Mouse (Mus musculus) hindbrain, embryonic 16.5 days (tissue): ENCODE measurements around the gene Pgd. TPM values are rescaled to one million over a fixed set of nuclear protein-coding genes. Genes with fewer than 3 reads are reported as not detected.

Source experiments
- ATAC-seq: fragments of 200-750 bp; cut with Nextera tagmentation; 2 replicates; pipeline ENCODE4 v1.8.0; 2017; ENCODE audit warnings: moderate TSS enrichment, moderate library complexity
- H3K27ac ChIP-seq: fragments of 300-500 bp; sonication (generic); 2 replicates; pipeline ENCODE4 v1.5.1; 2014; ENCODE audit warnings: low read depth, mild to moderate bottlenecking, control low read depth, low read length, moderate library complexity
- H3K27me3 ChIP-seq: fragments of 300-500 bp; sonication (generic); replicated peaks from 2 replicates; pipeline ENCODE4 v1.6.1; 2014; ENCODE audit warnings: low read length; ENCODE audit not compliant: control insufficient read depth, insufficient read depth
- H3K36me3 ChIP-seq: fragments of 300-500 bp; sonication (generic); 2 replicates; pipeline ENCODE4 v1.6.1; 2014; ENCODE audit warnings: mild to moderate bottlenecking, low read length, moderate library complexity, mixed read lengths; ENCODE audit not compliant: control insufficient read depth, insufficient read depth
- H3K4me1 ChIP-seq: fragments of 300-500 bp; sonication (generic); 2 replicates; pipeline ENCODE4 v1.6.1; 2014; ENCODE audit warnings: low read depth, low read length; ENCODE audit not compliant: control insufficient read depth, insufficient read depth
- H3K4me2 ChIP-seq: fragments of 300-500 bp; sonication (generic); 2 replicates; pipeline ENCODE4 v1.6.1; 2014; ENCODE audit warnings: mild to moderate bottlenecking, low read length, control low read depth, moderate library complexity
- H3K4me3 ChIP-seq: fragments of 300-500 bp; sonication (generic); 2 replicates; pipeline ENCODE4 v1.5.1; 2014; ENCODE audit warnings: mild to moderate bottlenecking, low read length, control low read depth, moderate library complexity
- H3K9ac ChIP-seq: fragments of 300-500 bp; sonication (generic); 2 replicates; pipeline ENCODE4 v1.6.1; 2014; ENCODE audit warnings: low read depth, mild to moderate bottlenecking, control low read depth, low read length, moderate library complexity
- H3K9me3 ChIP-seq: fragments of 300-500 bp; sonication (generic); 2 replicates; pipeline ENCODE4 v1.6.1; 2014; ENCODE audit warnings: mild to moderate bottlenecking, low read length, moderate library complexity; ENCODE audit not compliant: control insufficient read depth
- whole genome bisulfite sequencing: fragments of 180-500 bp; shearing (Covaris S2); extraction: QIAGEN DNeasy Blood & Tissue Kit; methylation state at CpG from one replicate; pipeline ENCODE4 v1.1.7; 2014; 5-methylcytosine and 5-hydroxymethylcytosine counted together
- polyA plus RNA-seq: library from polyadenylated mRNA; unstranded; fragments of >200 nt; fragmentation: Nextera tagmentation; extraction: Ambion mirVana; gene quantifications from 2 replicates; pipeline ENCODE4 v1.2.1, GENCODE M21; 2015

The Pgd gene
- polyA plus RNA-seq, 1 experiment from 2014 or later: 122 TPM

DNA sequence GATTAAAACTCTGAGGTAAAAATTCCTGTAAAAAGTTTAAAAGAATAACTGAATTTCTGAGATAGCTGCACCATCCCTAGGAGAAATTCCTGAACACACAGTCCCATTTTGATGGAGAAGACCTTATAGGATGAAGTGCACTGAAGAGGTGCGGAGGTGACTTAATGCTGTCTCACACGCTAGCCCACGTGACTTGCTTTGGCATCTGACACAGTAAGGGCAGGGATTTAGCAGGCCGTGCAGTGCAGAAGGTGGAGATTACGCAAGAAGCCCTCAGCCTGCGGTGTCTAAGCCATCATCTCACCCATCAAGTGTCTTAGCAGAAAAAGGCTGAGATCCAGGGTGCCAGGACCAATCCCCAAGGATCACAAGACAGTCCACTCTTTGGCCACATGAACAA lies 5.4 kb downstream of the Pgd start:
- Histone ChIP-seq H3K27me3 (no peaks in the 10 kb centered on the region), H3K4me1 (peaks cover 8% of the 10 kb centered on the region), H3K4me2 (no peak overlapping the region), H3K9me3 (no peaks in the 10 kb centered on the region), H3K4me3 (no peak overlapping the region), H3K27ac (no peak overlapping the region), H3K9ac (no peak overlapping the region), H3K36me3 (peaks cover 28% of the 10 kb centered on the region)
- 93% methylated on average over 6 of the region's 6 CpGs for WGBS
- no peak for ATAC-seq

DNA sequence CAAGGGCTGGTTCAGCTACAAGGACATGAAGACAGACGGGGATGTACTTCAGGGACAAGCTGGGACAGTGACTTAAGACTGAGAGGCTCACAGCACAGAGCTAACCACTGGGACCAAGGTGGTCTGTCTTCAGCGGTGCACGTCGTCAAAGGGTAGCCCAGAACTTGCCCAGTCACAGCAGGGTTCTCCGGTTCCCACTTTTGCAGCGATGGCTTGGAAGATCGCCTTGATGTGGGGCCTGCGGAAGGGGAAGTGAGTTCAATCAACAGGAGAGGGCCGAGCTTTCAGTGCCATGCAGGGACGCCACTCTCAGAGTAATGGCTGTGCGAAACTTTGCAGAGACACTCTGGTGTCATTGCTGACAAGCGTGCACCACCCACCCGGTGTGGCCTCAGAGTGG lies 6.7 kb downstream of the Pgd start:
- H3K9ac ChIP-seq: no peak overlapping the region
- no peak overlapping the region for H3K4me3 ChIP-seq
- no peaks in the 10 kb centered on the region for H3K9me3 ChIP-seq
- no peaks in the 10 kb centered on the region; the same call in 1 of the 2 replicates for H3K4me1 ChIP-seq
- H3K4me2 ChIP-seq: no peak overlapping the region
- H3K36me3 ChIP-seq: peaks cover 40% of the 10 kb centered on the region
- 93% methylated on average over 13 of the region's 13 CpGs for WGBS
- ATAC-seq: no peak
- H3K27ac ChIP-seq: no peak overlapping the region
- no peaks in the 10 kb centered on the region for H3K27me3 ChIP-seq

DNA sequence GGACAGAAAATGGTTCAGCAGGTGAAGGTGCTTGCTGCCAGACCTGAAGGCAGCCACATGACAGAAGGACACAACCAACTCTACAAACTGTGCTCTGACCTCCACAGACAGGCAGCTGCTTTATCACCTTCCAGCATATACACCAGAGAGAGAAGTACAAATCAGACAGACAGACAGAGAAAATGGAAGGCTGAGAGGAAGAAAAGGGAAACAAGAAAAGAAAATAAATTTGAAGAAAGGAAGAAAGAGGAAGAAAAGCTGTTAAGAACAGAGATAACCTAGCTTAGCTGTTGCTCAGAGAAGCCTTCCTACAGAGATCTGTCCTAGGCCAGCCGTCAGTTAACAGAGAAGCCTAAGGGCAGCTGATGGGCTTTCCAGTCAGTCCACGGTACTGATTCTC lies 7.4 kb downstream of the Pgd start:
- Histone ChIP-seq H3K4me2 (no peak overlapping the region), H3K9ac (no peak overlapping the region), H3K27ac (no peak overlapping the region), H3K9me3 (no peaks in the 10 kb centered on the region), H3K4me1 (no peaks in the 10 kb centered on the region; the same call in 1 of the 2 replicates), H3K4me3 (no peak overlapping the region), H3K27me3 (no peaks in the 10 kb centered on the region), H3K36me3 (peaks cover 42% of the 10 kb centered on the region)
- 84% methylated on average over 2 of the region's 2 CpGs for WGBS
- no peak for ATAC-seq

DNA sequence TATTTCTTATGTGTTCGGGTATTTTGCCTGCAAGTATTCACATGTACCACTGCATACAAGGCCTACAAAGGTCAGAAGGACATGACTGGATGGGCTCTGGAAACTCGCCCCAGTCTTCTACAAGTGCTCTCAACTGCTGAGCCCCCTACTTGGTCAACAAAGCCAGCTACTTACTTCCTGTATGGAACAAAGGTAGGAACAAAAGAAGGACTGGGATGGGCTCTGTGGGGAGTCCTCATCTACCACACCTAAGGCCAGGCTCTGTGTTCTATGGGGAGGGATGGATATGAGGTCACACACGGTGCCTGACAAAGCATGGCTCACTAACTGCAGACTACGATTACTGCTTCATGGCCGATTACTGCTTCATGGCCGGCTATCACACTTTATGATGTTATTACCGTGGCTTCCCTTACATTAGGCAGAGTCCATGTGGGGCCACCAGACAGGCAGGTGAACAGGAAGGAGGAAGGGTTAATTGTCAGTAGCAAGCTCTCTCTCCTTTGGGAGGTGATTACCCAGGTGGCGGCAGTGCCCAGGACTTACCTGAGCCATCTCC lies 9.1 kb downstream of the Pgd start:
- no peaks in the 10 kb centered on the region for H3K9me3 ChIP-seq
- ATAC-seq: no peak
- no peak overlapping the region for H3K4me3 ChIP-seq
- WGBS: 88% methylated on average over 8 of the region's 8 CpGs
- H3K4me1 ChIP-seq: no peaks in the 10 kb centered on the region
- H3K9ac ChIP-seq: no peak overlapping the region
- H3K4me2 ChIP-seq: no peak overlapping the region
- H3K36me3 ChIP-seq: peaks cover 49% of the 10 kb centered on the region
- no peak overlapping the region for H3K27ac ChIP-seq
- no peaks in the 10 kb centered on the region for H3K27me3 ChIP-seq

DNA sequence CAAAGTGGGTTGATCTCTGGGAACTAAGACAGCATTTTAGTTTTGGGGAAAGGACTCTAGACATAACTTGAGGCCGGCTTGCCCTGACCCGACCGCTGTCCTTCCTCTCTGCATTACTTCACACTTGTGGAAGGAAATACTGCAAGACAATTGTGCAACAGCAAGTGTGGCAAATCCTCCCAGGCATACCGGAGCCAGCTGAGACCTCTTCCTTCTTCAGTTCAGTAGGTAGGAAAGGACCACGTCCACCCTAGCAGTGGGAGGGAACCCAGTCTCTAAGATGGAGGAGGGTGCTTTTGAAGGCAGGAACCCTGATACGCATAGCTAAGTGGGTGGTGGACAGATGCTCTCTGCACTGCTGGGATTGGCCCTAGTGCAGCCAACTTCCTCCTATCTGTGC lies 10.9 kb downstream of the Pgd start:
- Histone ChIP-seq H3K9ac (no peak overlapping the region), H3K4me1 (no peaks in the 10 kb centered on the region), H3K9me3 (no peaks in the 10 kb centered on the region), H3K4me3 (no peak overlapping the region), H3K27ac (no peak overlapping the region), H3K36me3 (peaks cover 61% of the 10 kb centered on the region), H3K4me2 (no peak overlapping the region), H3K27me3 (no peaks in the 10 kb centered on the region)
- WGBS: 94% methylated on average over 6 of the region's 6 CpGs
- ATAC-seq: no peak

DNA sequence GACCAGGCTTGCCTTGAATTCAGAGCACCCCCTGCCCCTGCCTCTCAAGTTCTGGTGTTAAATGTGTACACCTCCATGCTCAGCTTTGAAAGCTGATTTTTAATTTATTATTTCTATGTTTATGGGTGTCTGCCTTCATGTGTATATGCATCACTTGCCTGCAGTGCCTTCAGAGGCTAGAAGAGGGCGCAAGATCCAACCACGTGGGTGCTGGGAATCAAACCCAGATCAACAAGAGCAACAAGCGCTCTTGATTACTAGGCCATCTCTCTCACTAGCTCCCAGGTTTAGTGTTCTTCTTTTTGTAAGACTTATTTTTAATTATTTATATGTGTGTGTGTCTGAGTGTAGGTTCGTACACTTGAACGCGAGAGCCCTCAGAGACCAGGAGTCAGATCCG lies 11.7 kb downstream of the Pgd start:
- Histone ChIP-seq H3K36me3 (peaks cover 55% of the 10 kb centered on the region), H3K9me3 (no peaks in the 10 kb centered on the region), H3K27ac (no peak overlapping the region), H3K4me2 (no peak overlapping the region), H3K4me1 (no peaks in the 10 kb centered on the region), H3K4me3 (no peak overlapping the region), H3K9ac (no peak overlapping the region), H3K27me3 (no peaks in the 10 kb centered on the region)
- ATAC-seq: no peak
- 98% methylated on average over 7 of the region's 7 CpGs for WGBS

DNA sequence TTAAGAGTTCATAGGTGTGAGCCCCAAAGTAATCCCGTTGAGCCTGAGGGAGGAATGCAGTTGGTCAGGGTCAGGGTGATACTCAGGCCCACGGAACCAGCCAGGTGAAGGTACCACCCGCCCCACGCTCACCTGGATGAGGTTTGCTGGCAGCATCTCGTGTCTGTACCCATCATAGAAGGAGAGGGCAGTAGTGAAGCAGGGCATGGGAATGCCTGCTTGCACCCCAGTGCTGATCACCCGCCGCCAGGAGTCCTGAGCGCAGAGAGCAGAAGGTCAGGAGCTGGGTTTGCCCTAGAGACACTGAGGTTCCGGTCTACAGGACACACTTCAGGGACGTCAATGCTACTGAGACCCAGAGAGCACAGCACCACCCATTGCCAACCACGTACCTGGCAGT lies 15.8 kb downstream of the Pgd start:
- 90% methylated on average over 11 of the region's 11 CpGs for WGBS
- Histone ChIP-seq H3K9me3 (no peaks in the 10 kb centered on the region), H3K36me3 (peaks cover 34% of the 10 kb centered on the region), H3K27me3 (no peaks in the 10 kb centered on the region), H3K4me2 (no peak overlapping the region), H3K9ac (no peak overlapping the region), H3K27ac (no peak overlapping the region), H3K4me1 (no peaks in the 10 kb centered on the region), H3K4me3 (no peak overlapping the region)
- ATAC-seq: no peak

DNA sequence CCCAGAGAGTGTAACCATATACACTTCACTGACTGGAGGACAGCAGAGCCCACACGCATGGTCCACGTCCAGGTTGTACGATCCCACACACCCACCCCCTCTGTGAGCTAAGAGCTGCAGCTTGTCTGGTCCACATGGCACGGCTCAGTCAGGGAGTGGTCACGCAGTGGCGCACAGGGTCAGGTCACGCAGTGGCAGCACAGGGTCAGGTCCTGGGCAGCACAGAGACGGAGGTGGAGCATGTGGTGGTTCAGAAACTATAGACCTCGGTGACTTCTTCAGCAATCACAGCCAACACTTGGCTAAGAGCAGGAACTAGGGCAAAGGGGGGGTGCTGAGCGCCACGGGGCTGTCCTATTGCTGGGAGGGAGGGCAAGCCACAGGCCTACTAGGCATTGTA lies 16.3 kb downstream of the Pgd start:
- Histone ChIP-seq H3K4me3 (no peak overlapping the region), H3K9me3 (no peaks in the 10 kb centered on the region), H3K4me2 (no peak overlapping the region), H3K27me3 (no peaks in the 10 kb centered on the region), H3K4me1 (no peaks in the 10 kb centered on the region), H3K36me3 (peaks cover 29% of the 10 kb centered on the region), H3K27ac (no peak overlapping the region), H3K9ac (no peak overlapping the region)
- no peak for ATAC-seq
- 78% methylated on average over 11 of the region's 11 CpGs for WGBS

DNA sequence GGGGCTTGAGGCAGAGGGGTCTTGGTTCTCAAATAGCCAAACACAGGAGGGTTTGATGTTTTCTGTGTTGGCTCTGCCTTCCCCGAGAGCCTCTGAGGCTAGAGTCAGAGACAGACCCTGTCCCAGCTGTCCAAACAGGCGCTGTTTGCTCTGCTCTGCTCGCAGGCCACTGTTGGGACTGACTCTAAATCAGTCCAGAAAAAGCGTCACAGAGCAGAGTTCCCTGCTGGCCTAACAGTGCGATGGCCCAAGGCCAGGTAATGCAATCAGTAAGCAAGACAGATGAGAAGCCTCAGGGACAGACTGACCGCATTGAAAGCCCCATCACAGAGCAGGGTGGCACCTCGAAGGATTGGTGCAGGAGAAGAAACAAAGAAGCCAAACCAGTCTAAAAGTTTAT lies 17.0 kb downstream of the Pgd start:
- 73% methylated on average over 7 of the region's 7 CpGs for WGBS
- no peak; the same call in 1 of the 2 replicates for ATAC-seq
- Histone ChIP-seq H3K27me3 (no peaks in the 10 kb centered on the region), H3K27ac (no peak overlapping the region), H3K9me3 (no peaks in the 10 kb centered on the region), H3K4me1 (peaks cover under 1% of the 10 kb centered on the region; the same call in 1 of the 2 replicates), H3K4me2 (no peak overlapping the region), H3K36me3 (peaks cover 24% of the 10 kb centered on the region), H3K9ac (no peak overlapping the region), H3K4me3 (no peak overlapping the region)

DNA sequence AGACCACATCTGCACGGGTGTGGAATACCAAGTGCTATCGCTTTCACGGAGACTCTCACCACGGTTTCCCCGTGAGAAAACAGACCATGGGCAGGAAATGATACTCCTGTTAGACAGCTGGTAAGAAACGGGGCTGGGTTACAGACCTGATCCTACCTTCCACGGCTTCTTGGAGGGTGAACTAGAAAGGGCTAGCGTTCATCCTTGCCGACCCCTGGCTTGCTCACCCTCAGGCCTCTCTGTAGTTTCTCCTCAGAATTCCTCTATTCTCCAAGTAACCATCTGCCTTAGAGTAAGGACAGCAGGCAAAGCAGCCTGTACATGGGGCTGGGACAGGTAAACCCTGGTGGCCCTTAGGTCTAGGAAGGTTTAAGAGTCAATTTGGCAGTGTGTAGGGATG lies 17.4 kb downstream of the Pgd start:
- no peaks in the 10 kb centered on the region for H3K9me3 ChIP-seq
- peaks cover 2% of the 10 kb centered on the region; the same call in 1 of the 2 replicates for H3K4me1 ChIP-seq
- ATAC-seq: no peak
- H3K9ac ChIP-seq: no peak overlapping the region
- no peak overlapping the region for H3K4me2 ChIP-seq
- no peak overlapping the region for H3K4me3 ChIP-seq
- H3K27me3 ChIP-seq: no peaks in the 10 kb centered on the region
- WGBS: 82% methylated on average over 9 of the region's 9 CpGs
- no peak overlapping the region for H3K27ac ChIP-seq
- peaks cover 24% of the 10 kb centered on the region for H3K36me3 ChIP-seq
